Mouse (Mus musculus) E14TG2a.4 (cell line): ENCODE data around the gene Vrk3.

Experiments
- CTCF ChIP-seq: conservative IDR thresholded peaks from 2 replicates; pipeline ENCODE4 v1.5.1; 2014; ENCODE audit warnings: low read length
- NANOG ChIP-seq: IDR thresholded peaks from 2 replicates; pipeline ENCODE4 v1.6.1; 2014; ENCODE audit warnings: borderline replicate concordance, low read length, mixed read lengths
- POU5F1 ChIP-seq: IDR thresholded peaks from 2 replicates; pipeline ENCODE4 v1.6.1; 2014; ENCODE audit warnings: low read length, borderline replicate concordance

DNA sequence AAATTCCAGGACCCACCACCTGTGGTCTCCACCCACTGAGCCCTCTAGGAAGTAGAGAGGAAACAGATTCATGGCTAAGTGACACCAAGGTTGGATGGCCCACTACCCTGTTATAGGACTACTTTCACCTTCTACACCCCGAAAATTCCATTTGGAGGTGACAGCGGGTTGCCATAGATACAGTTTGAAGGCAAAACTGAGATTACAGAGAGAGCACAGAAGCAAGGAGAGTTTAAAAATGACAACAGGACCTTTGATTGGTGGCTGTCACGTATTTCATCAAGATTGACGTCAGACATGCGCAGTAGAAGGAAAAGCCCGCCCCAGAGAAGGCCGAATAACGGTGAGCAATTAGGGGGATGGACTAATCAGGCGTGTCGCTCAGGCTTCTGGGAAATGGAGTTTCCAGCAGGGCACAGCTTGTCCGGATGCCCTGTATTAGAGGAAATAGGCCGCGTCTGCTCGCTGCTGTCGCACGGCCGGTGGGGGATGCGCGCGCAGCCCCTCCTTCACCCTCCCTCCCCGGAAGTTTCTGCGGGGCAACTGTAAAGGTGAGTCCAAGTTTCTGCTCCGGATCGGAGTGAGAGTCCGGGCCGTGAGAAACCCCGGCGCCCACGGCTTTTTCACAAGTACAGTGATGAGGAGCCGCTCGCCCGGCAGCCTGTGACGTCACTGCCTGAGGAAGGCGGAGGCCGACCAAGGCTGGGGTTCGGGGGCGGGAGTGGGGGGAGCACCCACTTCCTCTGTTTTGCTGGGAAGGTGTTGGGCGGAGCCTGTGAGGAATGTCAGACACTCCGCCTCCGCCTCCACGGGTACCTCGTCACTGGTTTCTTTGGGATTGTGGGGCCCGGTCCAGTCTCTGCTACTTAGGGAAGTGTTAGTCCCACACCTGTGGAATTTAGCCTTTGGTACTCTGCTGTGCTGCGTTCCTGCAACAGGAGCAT lies at the start of gene Vrk3:
- TF ChIP-seq CTCF = no peak
- TF ChIP-seq NANOG = peak; percentile 43; the same call in 1 of the 2 replicates
- TF ChIP-seq POU5F1 = no peak
